Mouse (Mus musculus) heart, postnatal 0 days (tissue): Measurements from ENCODE around the gene Hdgfl2.

Experiments used
- CTCF ChIP-seq: IDR thresholded peaks from 2 replicates; pipeline ENCODE4 v1.5.1; 2016; ENCODE audit warnings: antibody characterized with exemption, control low read depth, low read depth
- EP300 ChIP-seq: IDR thresholded peaks from 2 replicates; pipeline ENCODE4 v1.6.1; 2016; ENCODE audit warnings: antibody characterized with exemption, low read depth

GRCm38 (mm10) chr17:56111864-56112263 lies 32.4 kb downstream of the Hdgfl2 start:
- TF ChIP-seq EP300 (no peak), CTCF (peak; percentile 83)
